Mouse (Mus musculus) hindbrain, embryonic 16.5 days (tissue): ENCODE data around the gene Zfp993. TPM values are rescaled to one million over a fixed set of nuclear protein-coding genes. Genes with fewer than 3 reads are reported as not detected.

ENCODE experiments used
- polyA plus RNA-seq: library from polyadenylated mRNA; unstranded; fragments of >200 nt; fragmentation: Nextera tagmentation; extraction: Ambion mirVana; gene quantifications from 2 replicates; pipeline ENCODE4 v1.2.1, GENCODE M21; 2015

Zfp993 gene
- polyA plus RNA-seq, 1 experiment from 2014 or later: 2.9 TPM

Other genes with a start within 250 kb of the Zfp993 start
- gene Zfp992, start 161.9 kb upstream of the Zfp993 start, polyA plus RNA-seq: 2.7 TPM in 2 replicates
- 0.20 and 0.39 TPM in 2 replicates for gene Zfp981, start 108.9 kb upstream of the Zfp993 start, polyA plus RNA-seq